Comparison of ENCODE assay signal across 8 mouse cellular contexts in genomic region chr6:72345633-72346032, GRCm38 (mm10). TPM values are rescaled to one million over a fixed set of nuclear protein-coding genes. Genes with fewer than 3 reads are reported as not detected.
DNase-seq lines count a peak whose midpoint lies in the region; ATAC-seq lines count a peak whose summit lies in the region.

No protein-coding gene starts in this region.

- peak overlapping the region; percentile 94; the same call in 1 of the 2 replicates for H3K9ac ChIP-seq in heart, embryonic 14.5 days (ENCODE audit: low read length)
- peak overlapping the region; percentile 90; the same call in 1 of the 2 replicates for H3K9ac ChIP-seq in hindbrain, embryonic 12.5 days
- peak overlapping the region; percentile 88; the same call in 1 of the 2 replicates for H3K9ac ChIP-seq in midbrain, embryonic 11.5 days (ENCODE audit: low read length)

- H3K4me3 ChIP-seq in heart, embryonic 14.5 days (ENCODE audit: control insufficient read depth in 1 of 2, insufficient read depth in 1 of 2, low read depth in 1 of 2, low read length in 2 of 2): peak overlapping the region in 1 of 2 experiments; percentile 87; a peak in 2 of 4 replicates
- no peak overlapping the region for H3K4me3 ChIP-seq in hindbrain, embryonic 12.5 days
- H3K4me3 ChIP-seq in midbrain, embryonic 11.5 days (ENCODE audit: low read depth, low read length): peak overlapping the region; percentile 94

- H3K27ac ChIP-seq in heart, embryonic 14.5 days (replicated peaks in 1 of 2; ENCODE audit: control insufficient read depth in 1 of 2, insufficient read depth in 1 of 2, low read depth in 2 of 2, low read length in 2 of 2): peak overlapping the region in 1 of 2 experiments; percentile 75; a peak in 2 of 4 replicates
- no peak overlapping the region for H3K27ac ChIP-seq in hindbrain, embryonic 12.5 days
- no peak overlapping the region; the same call in 1 of the 2 replicates for H3K27ac ChIP-seq in midbrain, embryonic 11.5 days (ENCODE audit: low read depth, low read length)

- ATAC-seq in heart, embryonic 14.5 days (ENCODE audit: insufficient number of reproducible peaks, insufficient read depth, low FRiP score, low read depth): no peak
- no peak for ATAC-seq in hindbrain, embryonic 12.5 days (ENCODE audit: low FRiP score)
- ATAC-seq in midbrain, embryonic 11.5 days (ENCODE audit: low FRiP score): 0 out of 2 replicates have a peak, but pooled peaks have one; percentile 4
- ATAC-seq in megakaryocyte-erythroid progenitor cell, adult 5-6 weeks (replicated peaks; ENCODE audit: low FRiP score, low TSS enrichment, poor library complexity, severe bottlenecking): no peak

- intact Hi-C loops in heart, postnatal 36 days (cut with DNase I): loop anchor here (10.0 kb wide), 1 partner anchor 441 kb away; the partner anchor contains the start of genes Polr1a and Ptcd3

- H3K27me3 ChIP-seq in heart, embryonic 14.5 days (ENCODE audit: control insufficient read depth, insufficient read depth, low read length): no peaks in the 10 kb centered on the region
- H3K27me3 ChIP-seq in hindbrain, embryonic 12.5 days: no peaks in the 10 kb centered on the region
- no peaks in the 10 kb centered on the region for H3K27me3 ChIP-seq in midbrain, embryonic 11.5 days (ENCODE audit: control insufficient read depth, insufficient read depth, low read length)

- peaks cover 34% of the 10 kb centered on the region for H3K36me3 ChIP-seq in heart, embryonic 14.5 days (ENCODE audit: control insufficient read depth, insufficient read depth, low read length)
- peaks cover 20% of the 10 kb centered on the region for H3K36me3 ChIP-seq in hindbrain, embryonic 12.5 days
- peaks cover 2% of the 10 kb centered on the region; the same call in 1 of the 2 replicates for H3K36me3 ChIP-seq in midbrain, embryonic 11.5 days (ENCODE audit: control insufficient read depth, insufficient read depth, low read length)

- 49% methylated on average over 6 of the region's 6 CpGs for WGBS in heart, embryonic 14.5 days
- 47% methylated on average over 6 of the region's 6 CpGs for WGBS in hindbrain, embryonic 12.5 days
- WGBS in midbrain, embryonic 11.5 days: 47% methylated on average over 6 of the region's 6 CpGs

- no peak for DNase-seq in heart, postnatal 36 days
- peak; percentile 13 for DNase-seq in c-Kit-negative CD71-positive TER-119-positive erythroid progenitor cells, embryonic 14.5 days (ENCODE audit: low read depth, low spot score)
- DNase-seq in midbrain, embryonic 11.5 days (ENCODE audit: low spot score, missing footprints): no peak
- no peak for DNase-seq in adrenal gland, postnatal 4 days (ENCODE audit: low spot score in 2 of 2)
- DNase-seq in thymus, postnatal 0 days (ENCODE audit: low spot score): no peak

- H3K4me1 ChIP-seq in heart, embryonic 14.5 days (ENCODE audit: control insufficient read depth in 2 of 2, insufficient read depth in 2 of 2, low read length in 2 of 2): peaks cover 0 to 28% of the 10 kb centered on the region in 2 experiments; a peak in 2 of 4 replicates
- peaks cover 34% of the 10 kb centered on the region for H3K4me1 ChIP-seq in hindbrain, embryonic 12.5 days
- H3K4me1 ChIP-seq in midbrain, embryonic 11.5 days (ENCODE audit: control insufficient read depth, insufficient read depth, low read length): peaks cover 21% of the 10 kb centered on the region

- H3K9me3 ChIP-seq in heart, embryonic 14.5 days (ENCODE audit: control insufficient read depth, low read length): no peaks in the 10 kb centered on the region
- H3K9me3 ChIP-seq in hindbrain, embryonic 12.5 days (replicated peaks): no peaks in the 10 kb centered on the region
- no peaks in the 10 kb centered on the region for H3K9me3 ChIP-seq in midbrain, embryonic 11.5 days (ENCODE audit: control insufficient read depth, low read length)

- peak overlapping the region; percentile 92 for H3K4me2 ChIP-seq in heart, embryonic 14.5 days (ENCODE audit: low read length)
- peak overlapping the region; percentile 95 for H3K4me2 ChIP-seq in hindbrain, embryonic 12.5 days (replicated peaks)
- peak overlapping the region; percentile 96 for H3K4me2 ChIP-seq in midbrain, embryonic 11.5 days

RNA-seq across cellular contexts. Expression of gene Usp39, which starts 0.6 kb away (rescaled TPM):
- 32.4 and 32.8 TPM in 2 replicates for polyA plus RNA-seq in heart, embryonic 14.5 days (2014; fragmentation: Nextera tagmentation; extraction: Ambion mirVana)
- 10 to 100 TPM; 14.7 to 16.6 TPM for total RNA-seq in heart, postnatal 36 days (2021)
- polyA plus RNA-seq in hindbrain, embryonic 12.5 days (2016; fragmentation: Nextera tagmentation; extraction: Ambion mirVana): 56.4 and 57.9 TPM in 2 replicates
- polyA plus RNA-seq in midbrain, embryonic 11.5 days (2014; fragmentation: Nextera tagmentation; extraction: Ambion mirVana): 114 and 116 TPM in 2 replicates
- total RNA-seq in megakaryocyte-erythroid progenitor cell, adult 5-6 weeks (2014; fragmentation: Nextera tagmentation): 66.8 and 72.5 TPM in 2 replicates
- 121 and 147 TPM in 2 replicates for total RNA-seq in megakaryocyte-erythroid progenitor cell, adult 5-6 weeks (2017)
- total RNA-seq in adrenal gland, postnatal 4 days (2021): 10 to 100 TPM; 36.2 to 36.4 TPM
- polyA plus RNA-seq in thymus, postnatal 0 days (2015; fragmentation: Nextera tagmentation; extraction: Ambion mirVana): 51.1 and 52.8 TPM in 2 replicates

RNA-seq across cellular contexts. Expression of gene 0610030E20Rik, which starts 1.5 kb away (rescaled TPM):
- polyA plus RNA-seq in heart, embryonic 14.5 days (2014; fragmentation: Nextera tagmentation; extraction: Ambion mirVana): 13.7 and 13.8 TPM in 2 replicates
- total RNA-seq in heart, postnatal 36 days (2021): 10 to 100 TPM in 1 of 2 experiments, 1 to 10 TPM in 1; 9.8 to 11.3 TPM
- 26.1 and 28.2 TPM in 2 replicates for polyA plus RNA-seq in hindbrain, embryonic 12.5 days (2016; fragmentation: Nextera tagmentation; extraction: Ambion mirVana)
- polyA plus RNA-seq in midbrain, embryonic 11.5 days (2014; fragmentation: Nextera tagmentation; extraction: Ambion mirVana): 15.6 and 16.1 TPM in 2 replicates
- 28.5 and 31.0 TPM in 2 replicates for total RNA-seq in megakaryocyte-erythroid progenitor cell, adult 5-6 weeks (2014; fragmentation: Nextera tagmentation)
- total RNA-seq in megakaryocyte-erythroid progenitor cell, adult 5-6 weeks (2017): 15.2 and 16.6 TPM in 2 replicates
- total RNA-seq in adrenal gland, postnatal 4 days (2021): 10 to 100 TPM; 32.5 to 34.3 TPM
- 31.7 and 32.5 TPM in 2 replicates for polyA plus RNA-seq in thymus, postnatal 0 days (2015; fragmentation: Nextera tagmentation; extraction: Ambion mirVana)

RNA-seq across cellular contexts. Expression of gene Tmem150a, which starts 9.6 kb away (rescaled TPM):
- 14.4 and 16.4 TPM in 2 replicates for polyA plus RNA-seq in heart, embryonic 14.5 days (2014; fragmentation: Nextera tagmentation; extraction: Ambion mirVana)
- 10 to 100 TPM; 19.3 to 22.6 TPM for total RNA-seq in heart, postnatal 36 days (2021)
- polyA plus RNA-seq in hindbrain, embryonic 12.5 days (2016; fragmentation: Nextera tagmentation; extraction: Ambion mirVana): 8.5 and 10.0 TPM in 2 replicates
- polyA plus RNA-seq in midbrain, embryonic 11.5 days (2014; fragmentation: Nextera tagmentation; extraction: Ambion mirVana): 6.2 and 6.5 TPM in 2 replicates
- total RNA-seq in megakaryocyte-erythroid progenitor cell, adult 5-6 weeks (2014; fragmentation: Nextera tagmentation): 0.92 and 5.0 TPM in 2 replicates
- total RNA-seq in megakaryocyte-erythroid progenitor cell, adult 5-6 weeks (2017): not detected in 2 replicates
- 10 to 100 TPM; 31.4 to 34.1 TPM for total RNA-seq in adrenal gland, postnatal 4 days (2021)
- polyA plus RNA-seq in thymus, postnatal 0 days (2015; fragmentation: Nextera tagmentation; extraction: Ambion mirVana): 1.6 and 1.9 TPM in 2 replicates

RNA-seq across cellular contexts. Expression of gene Rnf181, which starts 21.1 kb away (rescaled TPM):
- 88.3 and 89.0 TPM in 2 replicates for polyA plus RNA-seq in heart, embryonic 14.5 days (2014; fragmentation: Nextera tagmentation; extraction: Ambion mirVana)
- 10 to 100 TPM; 42.8 to 47.6 TPM for total RNA-seq in heart, postnatal 36 days (2021)
- polyA plus RNA-seq in hindbrain, embryonic 12.5 days (2016; fragmentation: Nextera tagmentation; extraction: Ambion mirVana): 95.0 and 98.3 TPM in 2 replicates
- 102 TPM in 2 replicates for polyA plus RNA-seq in midbrain, embryonic 11.5 days (2014; fragmentation: Nextera tagmentation; extraction: Ambion mirVana)
- 82.6 and 91.5 TPM in 2 replicates for total RNA-seq in megakaryocyte-erythroid progenitor cell, adult 5-6 weeks (2014; fragmentation: Nextera tagmentation)
- 34.8 and 55.5 TPM in 2 replicates for total RNA-seq in megakaryocyte-erythroid progenitor cell, adult 5-6 weeks (2017)
- total RNA-seq in adrenal gland, postnatal 4 days (2021): 100 to 1,000 TPM; 329 to 344 TPM
- polyA plus RNA-seq in thymus, postnatal 0 days (2015; fragmentation: Nextera tagmentation; extraction: Ambion mirVana): 135 and 138 TPM in 2 replicates

RNA-seq across cellular contexts. Expression of gene Vamp5, which starts 34.6 kb away (rescaled TPM):
- polyA plus RNA-seq in heart, embryonic 14.5 days (2014; fragmentation: Nextera tagmentation; extraction: Ambion mirVana): 58.1 and 61.9 TPM in 2 replicates
- 10 to 100 TPM; 67.4 to 72.6 TPM for total RNA-seq in heart, postnatal 36 days (2021)
- 10.0 and 11.0 TPM in 2 replicates for polyA plus RNA-seq in hindbrain, embryonic 12.5 days (2016; fragmentation: Nextera tagmentation; extraction: Ambion mirVana)
- 13.4 and 15.4 TPM in 2 replicates for polyA plus RNA-seq in midbrain, embryonic 11.5 days (2014; fragmentation: Nextera tagmentation; extraction: Ambion mirVana)
- 420 and 424 TPM in 2 replicates for total RNA-seq in megakaryocyte-erythroid progenitor cell, adult 5-6 weeks (2014; fragmentation: Nextera tagmentation)
- total RNA-seq in megakaryocyte-erythroid progenitor cell, adult 5-6 weeks (2017): 125 and 132 TPM in 2 replicates
- total RNA-seq in adrenal gland, postnatal 4 days (2021): 10 to 100 TPM; 33.0 to 40.5 TPM
- polyA plus RNA-seq in thymus, postnatal 0 days (2015; fragmentation: Nextera tagmentation; extraction: Ambion mirVana): 24.7 and 29.0 TPM in 2 replicates
